Mouse (Mus musculus): ENCODE results near the gene Slc35b1. TPM values are rescaled to one million over a fixed set of nuclear protein-coding genes. Genes with fewer than 3 reads are reported as not detected.

Slc35b1 gene
- polyA plus RNA-seq, 1 experiment from 2014 or later, result 147 TPM

DNA sequence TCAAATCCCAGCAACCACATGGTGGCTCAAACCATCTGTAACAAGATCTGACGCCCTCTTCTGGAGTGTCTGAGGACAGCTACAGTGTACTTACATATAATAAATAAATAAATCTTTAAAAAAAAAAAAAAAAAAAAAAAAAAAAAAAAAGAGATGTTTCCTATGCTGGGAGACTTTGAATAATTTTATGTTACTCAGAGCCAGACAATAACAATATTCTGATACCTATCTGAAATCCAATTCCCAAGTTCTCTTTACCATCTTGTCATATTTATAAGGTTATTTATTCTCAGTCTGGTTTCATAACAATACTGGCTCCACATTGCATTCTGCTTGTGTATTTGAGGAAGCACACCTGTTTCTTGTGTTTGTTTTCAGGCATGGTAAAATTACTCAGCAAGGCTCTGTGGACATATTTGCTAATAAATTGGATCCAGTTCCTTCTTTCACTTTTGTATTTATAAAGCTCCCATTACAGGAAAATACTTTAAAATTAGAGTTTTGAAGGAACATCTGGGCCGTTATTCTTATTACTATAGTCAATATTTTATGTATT, 36.5 kb downstream of the Slc35b1 start:
- Histone ChIP-seq H3K9me3 (ENCODE audit: control insufficient read depth, low read length) (no peaks in the 10 kb centered on the region), H3K9ac (ENCODE audit: low read depth, low read length) (no peak overlapping the region), H3K36me3 (ENCODE audit: control insufficient read depth, insufficient read depth, low read length) (no peaks in the 10 kb centered on the region), H3K4me3 (ENCODE audit: low read length) (no peak overlapping the region), H3K4me2 (ENCODE audit: low read length) (no peak overlapping the region), H3K27ac (ENCODE audit: low read depth, low read length) (no peak overlapping the region), H3K27me3 (replicated peaks; ENCODE audit: control insufficient read depth, insufficient read depth, low read length) (no peaks in the 10 kb centered on the region), H3K4me1 (ENCODE audit: control insufficient read depth, insufficient read depth, low read depth, low read length) (peaks cover 7% of the 10 kb centered on the region)
- 81% methylated on average over 2 of the region's 2 CpGs for WGBS
- no peak for ATAC-seq

DNA sequence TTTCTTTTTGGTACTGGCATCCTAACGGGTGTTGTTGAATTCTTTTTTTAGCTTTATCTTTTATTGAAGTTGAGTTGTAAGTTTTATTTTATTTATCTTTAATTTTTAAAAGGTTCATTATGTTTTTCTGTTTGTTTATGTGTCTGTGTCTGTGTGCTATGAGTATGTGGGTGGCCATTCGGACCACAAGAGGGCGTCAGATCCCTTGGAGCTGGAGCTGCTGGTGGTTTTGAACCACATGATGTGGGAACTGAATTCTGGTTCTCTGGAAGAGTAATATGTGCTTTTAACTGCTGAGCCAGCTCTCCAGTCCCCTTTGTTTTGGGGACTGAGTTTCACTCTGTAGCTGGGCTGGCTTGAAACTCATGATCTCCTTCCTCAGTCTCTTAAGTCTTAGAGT, 39.0 kb downstream of the Slc35b1 start:
- ATAC-seq, result no peak
- no peak overlapping the region for H3K9ac ChIP-seq (ENCODE audit: low read depth, low read length)
- 88% methylated on average over 3 of the region's 3 CpGs for WGBS

DNA sequence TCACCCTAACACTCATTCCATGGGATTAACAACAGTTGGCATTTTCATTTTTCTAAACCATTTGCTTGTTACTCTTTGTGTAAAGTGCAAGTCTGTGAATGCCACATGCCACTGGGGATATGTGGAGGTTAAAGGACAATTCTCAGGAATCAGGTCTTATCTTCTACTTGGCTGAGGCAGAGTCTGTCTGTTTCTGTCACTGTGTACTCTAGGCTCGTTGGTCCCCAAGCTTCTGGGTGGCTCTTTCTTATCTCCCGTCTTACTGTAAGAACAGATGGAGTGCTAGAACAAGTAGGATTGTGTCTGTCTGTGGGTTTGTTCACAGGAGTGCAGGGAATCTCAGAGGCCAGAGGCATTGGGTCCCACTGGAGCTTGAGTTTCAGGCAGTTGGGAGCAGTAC, 46.9 kb downstream of the Slc35b1 start:
- no peak for ATAC-seq
- no peaks in the 10 kb centered on the region for H3K36me3 ChIP-seq (ENCODE audit: control insufficient read depth, insufficient read depth, low read length)
- H3K27ac ChIP-seq (ENCODE audit: low read depth, low read length), result no peak overlapping the region
- no peaks in the 10 kb centered on the region for H3K9me3 ChIP-seq (ENCODE audit: control insufficient read depth, low read length)
- WGBS, result 98% methylated on average over 2 of the region's 2 CpGs
- no peak overlapping the region for H3K4me2 ChIP-seq (ENCODE audit: low read length)
- no peak overlapping the region for H3K9ac ChIP-seq (ENCODE audit: low read depth, low read length)
- H3K4me1 ChIP-seq (ENCODE audit: control insufficient read depth, insufficient read depth, low read depth, low read length), result no peaks in the 10 kb centered on the region
- no peak overlapping the region for H3K4me3 ChIP-seq (ENCODE audit: low read length)
- no peaks in the 10 kb centered on the region for H3K27me3 ChIP-seq (replicated peaks; ENCODE audit: control insufficient read depth, insufficient read depth, low read length)

More for the DNA sequence above, 39.0 kb downstream of the Slc35b1 start:
- Histone ChIP-seq H3K4me3 (ENCODE audit: low read length) (no peak overlapping the region), H3K9me3 (ENCODE audit: control insufficient read depth, low read length) (no peaks in the 10 kb centered on the region), H3K4me2 (ENCODE audit: low read length) (no peak overlapping the region), H3K4me1 (ENCODE audit: control insufficient read depth, insufficient read depth, low read depth, low read length) (no peaks in the 10 kb centered on the region), H3K27ac (ENCODE audit: low read depth, low read length) (no peak overlapping the region), H3K36me3 (ENCODE audit: control insufficient read depth, insufficient read depth, low read length) (no peaks in the 10 kb centered on the region), H3K27me3 (replicated peaks; ENCODE audit: control insufficient read depth, insufficient read depth, low read length) (no peaks in the 10 kb centered on the region)

DNA sequence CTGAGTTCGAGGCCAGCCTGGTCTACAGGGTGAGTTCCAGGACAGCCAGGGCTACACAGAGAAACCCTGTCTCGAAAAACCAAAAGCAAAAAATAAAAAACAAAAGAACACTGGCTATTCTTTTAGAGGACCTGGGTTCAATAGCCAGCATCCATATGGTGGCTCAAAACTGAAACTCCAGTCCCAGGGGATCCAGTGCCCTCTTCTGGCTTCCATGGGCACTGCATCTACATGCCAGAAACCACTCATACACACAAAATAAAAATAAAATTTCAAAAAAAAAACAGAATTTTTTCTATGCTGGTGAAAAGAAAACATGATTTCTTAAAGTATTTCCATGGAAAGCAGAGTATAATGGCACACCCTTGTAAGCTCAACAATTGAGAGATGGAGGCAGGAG, 47.7 kb downstream of the Slc35b1 start:
- no peak overlapping the region for H3K4me3 ChIP-seq (ENCODE audit: low read length)
- no peak overlapping the region for H3K27ac ChIP-seq (ENCODE audit: low read depth, low read length)
- no peaks in the 10 kb centered on the region for H3K9me3 ChIP-seq (ENCODE audit: control insufficient read depth, low read length)
- no peaks in the 10 kb centered on the region for H3K36me3 ChIP-seq (ENCODE audit: control insufficient read depth, insufficient read depth, low read length)
- WGBS, result 90% methylated on average over 2 of the region's 2 CpGs
- no peak for ATAC-seq
- H3K9ac ChIP-seq (ENCODE audit: low read depth, low read length), result no peak overlapping the region
- no peak overlapping the region for H3K4me2 ChIP-seq (ENCODE audit: low read length)
- H3K4me1 ChIP-seq (ENCODE audit: control insufficient read depth, insufficient read depth, low read depth, low read length), result no peaks in the 10 kb centered on the region
- no peaks in the 10 kb centered on the region for H3K27me3 ChIP-seq (replicated peaks; ENCODE audit: control insufficient read depth, insufficient read depth, low read length)

Other genes starting within 250 kb of the Slc35b1 start
- not detected in 2 replicates for gene Dlx4, start 238.4 kb upstream of the Slc35b1 start, polyA plus RNA-seq (2015; fragmentation: Nextera tagmentation; extraction: Ambion mirVana)
- not detected in 2 replicates for gene Tac4, start 123.2 kb upstream of the Slc35b1 start, polyA plus RNA-seq (2015; fragmentation: Nextera tagmentation; extraction: Ambion mirVana)
- gene Kat7, start 74.4 kb upstream of the Slc35b1 start, polyA plus RNA-seq (2015; fragmentation: Nextera tagmentation; extraction: Ambion mirVana), result 61.5 and 67.2 TPM in 2 replicates
- 3.0 and 3.1 TPM in 2 replicates for gene Fam117a, start 47.7 kb upstream of the Slc35b1 start, polyA plus RNA-seq (2015; fragmentation: Nextera tagmentation; extraction: Ambion mirVana)
- gene Spop, start 29.4 kb downstream of the Slc35b1 start, polyA plus RNA-seq (2015; fragmentation: Nextera tagmentation; extraction: Ambion mirVana), result 222 and 250 TPM in 2 replicates
- gene Nxph3, start 129.9 kb downstream of the Slc35b1 start, polyA plus RNA-seq (2015; fragmentation: Nextera tagmentation; extraction: Ambion mirVana), result 2.8 and 3.0 TPM in 2 replicates
- 41.7 and 59.8 TPM in 2 replicates for gene Ngfr, start 203.0 kb downstream of the Slc35b1 start, polyA plus RNA-seq (2015; fragmentation: Nextera tagmentation; extraction: Ambion mirVana)

Data from hindbrain, embryonic 16.5 days (tissue).